Mouse (Mus musculus) limb, embryonic 12.5 days (tissue): ENCODE data around the gene Scgb1b24. TPM values are rescaled to one million over a fixed set of nuclear protein-coding genes. Genes with fewer than 3 reads are reported as not detected.

Source experiments
- ATAC-seq: fragments of 200-750 bp; cut with Nextera tagmentation; 2 replicates; pipeline ENCODE4 v1.8.0; 2017; ENCODE audit warnings: low read depth, moderate TSS enrichment; ENCODE audit not compliant: insufficient number of reproducible peaks, insufficient read depth, low FRiP score, low TSS enrichment
- H3K27ac ChIP-seq: fragments of 300-500 bp; sonication (generic); 2 replicates; pipeline ENCODE4 v1.5.1; 2016; ENCODE audit warnings: mild to moderate bottlenecking, moderate library complexity
- H3K27me3 ChIP-seq: fragments of 300-500 bp; sonication (generic); 2 replicates; pipeline ENCODE4 v1.6.1; 2016; ENCODE audit warnings: mild to moderate bottlenecking, moderate library complexity
- H3K36me3 ChIP-seq: fragments of 300-500 bp; sonication (generic); 2 replicates; pipeline ENCODE4 v1.6.1; 2016; ENCODE audit warnings: mild to moderate bottlenecking, moderate library complexity
- H3K4me1 ChIP-seq: fragments of 300-500 bp; sonication (generic); replicated peaks from 2 replicates; pipeline ENCODE4 v1.6.1; 2016
- H3K4me2 ChIP-seq: fragments of 300-500 bp; sonication (generic); 2 replicates; pipeline ENCODE4 v1.6.1; 2016; ENCODE audit warnings: mild to moderate bottlenecking, moderate library complexity
- H3K4me3 ChIP-seq: fragments of 300-500 bp; sonication (generic); replicated peaks from 2 replicates; pipeline ENCODE4 v1.5.1; 2016; ENCODE audit warnings: mild to moderate bottlenecking
- H3K9ac ChIP-seq: fragments of 300-500 bp; sonication (generic); replicated peaks from 2 replicates; pipeline ENCODE4 v1.6.1; 2016; ENCODE audit warnings: mild to moderate bottlenecking, moderate library complexity
- H3K9me3 ChIP-seq: fragments of 300-500 bp; sonication (generic); 2 replicates; pipeline ENCODE4 v1.6.1; 2016; ENCODE audit warnings: mild to moderate bottlenecking, moderate library complexity
- WGBS: fragments of 180-500 bp; shearing (Covaris S2); methylation state at CpG from one replicate; pipeline ENCODE4 v1.1.7; 2016; 5-methylcytosine and 5-hydroxymethylcytosine counted together
- polyA plus RNA-seq: library from polyadenylated mRNA; unstranded; fragments of >200 nt; fragmentation: Nextera tagmentation; extraction: Ambion mirVana; gene quantifications from 2 replicates; pipeline ENCODE4 v1.2.1, GENCODE M21; 2016

The Scgb1b24 gene
- not detected in 2 replicates for polyA plus RNA-seq

- H3K36me3 ChIP-seq = no peaks in the 10 kb centered on the region
- H3K4me1 ChIP-seq = no peaks in the 10 kb centered on the region
- H3K27me3 ChIP-seq = no peaks in the 10 kb centered on the region
- peaks cover 73% of the 10 kb centered on the region for H3K9me3 ChIP-seq
- ATAC-seq = no peak
- H3K27ac ChIP-seq = no peak within 1 kb of the TSS
- H3K9ac ChIP-seq = no peak within 1 kb of the TSS
- 84% methylated on average over 3 of the region's 3 CpGs for WGBS
- no peak within 1 kb of the TSS for H3K4me2 ChIP-seq
- H3K4me3 ChIP-seq = no peak within 1 kb of the TSS
Observed at GRCm38 (mm10) chr7:33743499-33743898, at the start of gene Scgb1b24. TSS of gene Scgb1b24 (plus strand) at chr7:33743799.

DNA sequence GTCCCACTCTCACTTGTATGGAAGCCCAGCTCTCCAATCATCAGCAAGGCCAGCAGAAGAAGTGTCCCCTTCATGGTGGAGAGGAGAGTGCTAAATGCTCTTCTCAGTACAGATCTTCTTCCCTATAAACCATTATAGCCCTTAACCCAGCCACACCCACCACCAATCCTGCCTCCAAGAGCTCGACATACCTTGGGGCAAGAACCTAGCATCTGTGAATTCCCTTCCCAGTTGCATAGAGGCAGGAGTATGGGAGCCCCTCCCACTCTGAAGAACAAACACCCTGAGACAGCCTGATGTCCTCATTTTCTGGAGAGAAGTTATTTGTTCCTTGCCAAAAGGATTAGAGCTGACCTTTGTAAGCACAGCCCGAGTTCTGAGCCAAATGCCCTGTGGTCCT lies 4.4 kb upstream of the Scgb1b24 start, which contains the start of gene Scgb2b24:
TSS of gene Scgb2b24 (minus strand) at position 101 of the 400 bp plus-strand sequence.
- H3K4me1 ChIP-seq = no peaks in the 10 kb centered on the region
- WGBS = 78% methylated on average over 2 of the region's 2 CpGs
- ATAC-seq = no peak

More for the DNA sequence above, 4.4 kb upstream of the Scgb1b24 start, which contains the start of gene Scgb2b24:
- Histone ChIP-seq H3K36me3 (no peaks in the 10 kb centered on the region), H3K9me3 (peaks cover 89% of the 10 kb centered on the region), H3K4me2 (no peak within 1 kb of the TSS), H3K4me3 (no peak within 1 kb of the TSS), H3K27me3 (no peaks in the 10 kb centered on the region), H3K27ac (no peak within 1 kb of the TSS), H3K9ac (no peak within 1 kb of the TSS)

Other genes starting within 250 kb of the Scgb1b24 start
- not detected in 2 replicates for gene Scgb2b21, start 223.3 kb upstream of the Scgb1b24 start, polyA plus RNA-seq
- gene Scgb2b24, start 4.5 kb upstream of the Scgb1b24 start, polyA plus RNA-seq = not detected in 2 replicates
- gene Scgb2b26, start 201.2 kb downstream of the Scgb1b24 start, polyA plus RNA-seq = not detected in 2 replicates